Mouse (Mus musculus) lung, adult 2 months (tissue): ENCODE measurements around the gene Mindy4. TPM values are rescaled to one million over a fixed set of nuclear protein-coding genes. Genes with fewer than 3 reads are reported as not detected.

Experiments
- DNase-seq: peaks from one replicate; pipeline ENCODE4 v3.0.0; 2022
- H3K4me1 ChIP-seq: fragments of 200-500 bp; 2 replicates; pipeline ENCODE4 v1.6.1; 2011; ENCODE audit warnings: low read length; ENCODE audit not compliant: control insufficient read depth, insufficient read depth
- H3K4me3 ChIP-seq: fragments of 200-500 bp; replicated peaks from 2 replicates; pipeline ENCODE3; 2011; ENCODE audit warnings: low read depth, mild to moderate bottlenecking, control low read depth, low read length; ENCODE audit errors: extremely low read depth
- CTCF ChIP-seq: fragments of 200-500 bp; IDR thresholded peaks from 2 replicates; pipeline ENCODE4 v1.5.1; 2011; ENCODE audit warnings: mild to moderate bottlenecking, low read length, control low read depth; ENCODE audit not compliant: insufficient read depth
- POLR2A ChIP-seq: fragments of 200-500 bp; IDR thresholded peaks from 2 replicates; pipeline ENCODE4 v1.6.1; 2011; ENCODE audit warnings: low read depth, mild to moderate bottlenecking, control low read depth, low read length, borderline replicate concordance; ENCODE audit errors: extremely low read depth
- WGBS: fragments of 180-500 bp; shearing (Covaris S2); methylation state at CpG from one replicate; pipeline ENCODE4 v1.1.7; 2018; 5-methylcytosine and 5-hydroxymethylcytosine counted together
- polyA plus RNA-seq: library from polyadenylated mRNA; depleted of rRNA; stranded (reverse); fragments of >200 nt; gene quantifications from 2 replicates; pipeline ENCODE4 v1.2.3, GENCODE M21; 2012

The Mindy4 gene
- polyA plus RNA-seq, 1 experiment = 35.7 TPM

DNA sequence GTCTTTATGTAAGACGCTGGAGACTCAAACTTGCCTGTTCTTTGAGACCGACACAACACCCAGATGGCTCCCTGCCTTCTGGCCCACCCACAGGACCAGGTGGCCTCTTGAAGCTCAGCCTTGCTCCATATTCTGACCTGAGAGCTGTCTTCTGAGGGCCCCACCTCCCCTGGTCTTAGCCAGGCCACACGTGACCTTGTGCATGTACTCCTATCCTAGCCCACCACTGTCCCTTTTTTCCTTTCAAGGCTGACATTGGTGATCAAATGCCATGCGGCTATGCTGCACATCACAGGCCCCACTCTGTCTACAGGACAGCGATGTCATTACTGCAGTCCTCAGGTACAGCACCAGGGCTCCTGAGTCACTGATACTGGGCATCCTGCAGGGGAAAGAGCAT, 30.1 kb downstream of the Mindy4 start:
- 95% methylated on average over 5 of the region's 5 CpGs for WGBS
- no peak for DNase-seq
- Histone ChIP-seq H3K4me3 (no peak overlapping the region), H3K4me1 (peaks cover 12% of the 10 kb centered on the region)
- no peak for TF ChIP-seq CTCF
- TF ChIP-seq POLR2A = no peak

DNA sequence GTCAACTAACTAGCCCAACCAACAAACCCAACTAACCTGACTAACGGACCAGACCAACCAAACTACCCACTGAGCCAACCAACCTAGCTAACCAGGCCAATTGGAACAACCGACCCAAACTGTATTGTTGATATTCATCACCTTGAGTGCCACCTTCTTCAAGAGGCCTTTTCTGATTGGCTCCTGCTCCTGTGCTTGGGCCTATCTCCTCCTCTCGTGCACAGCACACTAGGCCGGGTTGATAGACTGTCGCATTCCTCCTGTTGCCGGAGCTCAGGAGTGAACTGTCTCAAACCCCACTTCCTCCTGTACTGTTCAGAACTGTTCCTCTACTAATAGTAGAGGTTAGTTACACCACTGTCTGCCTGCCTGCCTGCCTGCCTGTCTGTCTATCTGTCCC, 31.5 kb downstream of the Mindy4 start:
- 82% methylated on average over 6 of the region's 6 CpGs for WGBS
- no peak for DNase-seq
- no peak for TF ChIP-seq CTCF
- no peak for TF ChIP-seq POLR2A
- Histone ChIP-seq H3K4me3 (no peak overlapping the region), H3K4me1 (peaks cover 15% of the 10 kb centered on the region)

DNA sequence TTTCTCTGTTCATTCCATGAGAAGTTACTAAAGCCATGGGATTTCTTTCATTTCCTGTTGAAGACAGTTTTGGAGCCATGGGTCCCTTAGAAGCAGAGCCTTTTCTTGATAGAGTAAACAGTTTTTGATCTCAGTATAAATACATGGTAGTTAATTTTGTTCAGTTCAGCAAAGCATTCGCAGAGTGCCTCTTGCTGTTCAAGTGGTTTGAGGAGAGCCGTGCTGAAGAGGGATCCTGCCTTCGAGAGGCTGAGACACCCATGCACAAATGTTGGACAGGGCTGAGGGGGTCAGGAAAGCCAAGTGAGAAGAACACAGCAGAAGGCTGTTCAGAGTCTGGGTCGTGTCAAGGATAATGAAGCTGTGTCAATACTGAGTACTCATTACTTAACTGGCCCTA, 32.5 kb downstream of the Mindy4 start:
- no peak overlapping the region for H3K4me3 ChIP-seq
- DNase-seq = no peak
- WGBS = 28% methylated on average over 4 of the region's 4 CpGs
- TF ChIP-seq POLR2A (no peak), CTCF (no peak)
- peaks cover 15% of the 10 kb centered on the region for H3K4me1 ChIP-seq

DNA sequence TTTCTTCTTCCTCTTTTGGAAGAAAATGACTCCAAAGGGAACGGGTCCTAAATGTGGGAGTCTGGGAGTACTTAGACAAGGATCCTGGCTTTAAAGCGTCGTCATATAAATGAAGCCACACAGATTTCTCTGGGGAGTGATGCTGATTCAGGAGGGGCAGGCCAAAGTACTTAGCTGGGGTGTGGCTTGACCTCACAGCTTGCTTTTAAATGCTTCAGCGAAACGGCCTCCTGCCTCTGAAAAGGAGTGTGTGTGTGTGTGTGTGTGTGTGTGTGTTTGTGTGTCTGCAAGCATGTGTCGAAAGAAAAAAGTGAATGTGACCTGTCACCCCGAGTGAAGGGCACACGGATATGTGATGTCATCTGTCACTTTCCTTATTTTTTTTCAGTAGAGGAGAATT, 36.7 kb downstream of the Mindy4 start:
- WGBS = 61% methylated on average over 8 of the region's 8 CpGs
- DNase-seq = no peak
- peaks cover 13% of the 10 kb centered on the region for H3K4me1 ChIP-seq
- no peak overlapping the region for H3K4me3 ChIP-seq
- no peak for TF ChIP-seq POLR2A
- TF ChIP-seq CTCF = no peak

DNA sequence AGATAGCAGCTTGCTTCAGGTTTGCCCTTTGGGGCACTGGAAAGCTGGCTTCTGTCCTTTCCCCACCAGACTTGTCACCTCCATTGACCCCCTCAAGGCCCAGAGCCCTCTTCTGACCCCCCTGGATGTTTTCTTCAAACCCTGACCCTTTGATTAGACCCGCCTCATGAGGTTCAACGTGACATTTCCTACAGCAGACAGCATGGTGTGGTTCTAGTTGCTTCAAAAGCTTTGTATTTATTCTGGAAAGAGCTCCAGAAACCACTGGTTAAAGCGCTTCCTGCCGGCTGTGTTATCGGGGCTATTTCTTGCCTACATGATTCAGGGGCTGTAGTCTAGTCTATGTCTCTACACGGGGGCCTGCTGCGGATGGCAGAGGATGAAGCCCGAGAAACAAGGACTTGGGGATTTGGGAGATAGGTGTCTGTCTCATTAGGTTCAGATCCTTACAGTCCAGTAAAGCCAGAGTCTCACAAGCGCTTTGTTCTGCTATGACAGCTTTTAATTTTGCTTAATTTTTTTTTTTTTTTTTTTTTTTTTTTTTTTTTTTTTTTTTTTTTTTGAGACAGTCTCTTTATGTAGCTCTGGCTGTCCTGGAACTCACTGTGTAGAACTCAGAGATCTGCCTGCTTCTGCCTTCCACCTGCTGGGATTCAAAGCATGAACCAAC, 37.5 kb downstream of the Mindy4 start:
- Histone ChIP-seq H3K4me1 (peaks cover 6% of the 10 kb centered on the region), H3K4me3 (no peak overlapping the region)
- no peak for DNase-seq
- 75% methylated on average over 9 of the region's 9 CpGs for WGBS
- no peak for TF ChIP-seq POLR2A
- TF ChIP-seq CTCF = no peak

- peaks cover 3% of the 10 kb centered on the region; the same call in 1 of the 2 replicates for H3K4me1 ChIP-seq
- H3K4me3 ChIP-seq = no peak overlapping the region
- DNase-seq = no peak
- TF ChIP-seq CTCF (no peak), POLR2A (no peak)
- 48% methylated on average over 5 of the region's 5 CpGs for WGBS
These were observed 38.3 kb downstream of the Mindy4 start for GRCm38 (mm10) chr6:55241479-55241878.

- no peak for DNase-seq
- H3K4me3 ChIP-seq = no peak overlapping the region
- no peak for TF ChIP-seq CTCF
- TF ChIP-seq POLR2A = no peak
- H3K4me1 ChIP-seq = no peaks in the 10 kb centered on the region
- 67% methylated on average over 8 of the region's 8 CpGs for WGBS
These were observed 42.5 kb downstream of the Mindy4 start for GRCm38 (mm10) chr6:55245680-55246079.

- DNase-seq = no peak
- Histone ChIP-seq H3K4me3 (no peak overlapping the region), H3K4me1 (peaks cover 4% of the 10 kb centered on the region)
- 86% methylated on average over 7 of the region's 7 CpGs for WGBS
- TF ChIP-seq POLR2A = no peak
- TF ChIP-seq CTCF = no peak
These were observed 43.3 kb downstream of the Mindy4 start for GRCm38 (mm10) chr6:55246441-55246840.

DNA sequence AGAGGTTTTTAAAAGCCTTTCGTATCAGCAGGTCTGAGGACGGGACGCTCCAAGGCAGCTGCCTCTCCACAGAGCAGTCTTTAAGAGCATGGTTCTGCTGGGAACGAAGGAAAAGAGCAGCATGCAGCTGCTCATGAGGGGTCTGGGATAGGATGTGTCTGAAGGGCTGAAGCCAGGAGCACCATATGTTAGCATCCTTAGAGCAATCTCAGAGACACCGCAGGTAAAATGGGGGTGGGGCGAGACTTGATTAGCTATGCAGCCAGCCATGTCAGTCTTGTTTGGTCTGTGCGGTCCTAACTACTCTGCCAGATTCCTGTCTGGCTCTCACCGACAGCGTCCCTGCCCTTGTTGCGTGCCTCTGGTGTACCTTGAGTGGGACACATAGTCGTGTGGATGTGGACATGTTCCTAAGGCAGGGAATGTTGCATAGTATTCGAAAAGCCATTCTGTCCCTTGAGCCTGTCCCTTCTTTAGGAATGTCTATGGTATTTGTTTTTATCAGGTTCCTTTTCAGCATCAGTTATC, 43.8 kb downstream of the Mindy4 start:
- WGBS = 85% methylated on average over 12 of the region's 12 CpGs

GRCm38 (mm10) chr6:55249263-55249662, 46.1 kb downstream of the Mindy4 start:
- TF ChIP-seq POLR2A (no peak), CTCF (0 out of 2 replicates have a peak, but pooled peaks have one; percentile 3)
- no peak for DNase-seq
- H3K4me1 ChIP-seq = peaks cover 7% of the 10 kb centered on the region
- H3K4me3 ChIP-seq = no peak overlapping the region
- 95% methylated on average over 9 of the region's 9 CpGs for WGBS

More for the DNA sequence above, 43.8 kb downstream of the Mindy4 start:
- TF ChIP-seq CTCF = no peak
- no peak for TF ChIP-seq POLR2A
- Histone ChIP-seq H3K4me1 (peaks cover 4% of the 10 kb centered on the region), H3K4me3 (no peak overlapping the region)
- DNase-seq = no peak
